Mouse (Mus musculus) MEL (cell line): Measurements from ENCODE around the gene Ripply3. TPM values are rescaled to one million over a fixed set of nuclear protein-coding genes. Genes with fewer than 3 reads are reported as not detected.
"Not testable (repeated sequence)": the region's sequence is repeated elsewhere in the genome, so short reads cannot be mapped to it uniquely, and the experiment has no call there.

Source experiments
- DNase-seq: peaks from one replicate; pipeline ENCODE4 v3.0.0; 2011; ENCODE audit warnings: low read depth, low spot score
- H3K27ac ChIP-seq: 2 replicates; pipeline ENCODE4 v1.5.1; 2012; ENCODE audit warnings: low read depth, mild to moderate bottlenecking, control low read depth, low read length, moderate library complexity; ENCODE audit not compliant: control insufficient read depth
- H3K27me3 ChIP-seq, 2 experiments: fragments of 150-350 bp in 1 of 2; sonication (generic) in 1 of 2; 2 replicates each; pipeline ENCODE4 v1.6.1; 2012; ENCODE audit warnings: low read length in 2 of 2, mild to moderate bottlenecking in 2 of 2, improper control_type of control experiment in 1 of 2, moderate library complexity in 1 of 2; ENCODE audit not compliant: insufficient read depth in 2 of 2, control insufficient read depth in 1 of 2
- H3K36me3 ChIP-seq, 2 experiments: 2 replicates each; pipeline ENCODE4 v1.6.1; 2012 to 2014; ENCODE audit warnings: low read length in 2 of 2, improper control_type of control experiment in 1 of 2, inconsistent platforms in 1 of 2, mild to moderate bottlenecking in 1 of 2; ENCODE audit not compliant: insufficient read depth in 2 of 2, control insufficient read depth in 1 of 2
- H3K4me1 ChIP-seq, 2 experiments: fragments of 150-350 bp in 1 of 2; sonication (generic) in 1 of 2; 2 replicates each; pipeline ENCODE4 v1.6.1; 2012; ENCODE audit warnings: low read length in 2 of 2, improper control_type of control experiment in 1 of 2, mild to moderate bottlenecking in 1 of 2; ENCODE audit not compliant: insufficient read depth in 2 of 2, control insufficient read depth in 1 of 2
- H3K4me3 ChIP-seq, 2 experiments: fragments of 150-350 bp in 1 of 2; sonication (generic) in 1 of 2; 2 replicates each; pipeline ENCODE4 v1.5.1; 2012; ENCODE audit warnings: low read depth in 2 of 2, low read length in 2 of 2, mild to moderate bottlenecking in 2 of 2, moderate library complexity in 2 of 2, control low read depth in 1 of 2, improper control_type of control experiment in 1 of 2; ENCODE audit not compliant: control insufficient read depth in 1 of 2, insufficient read depth in 1 of 2
- H3K79me2 ChIP-seq: 2 replicates; pipeline ENCODE4 v1.6.1; 2012; ENCODE audit warnings: mild to moderate bottlenecking, low read length, moderate library complexity; ENCODE audit not compliant: control insufficient read depth, poor library complexity, insufficient read depth
- H3K9ac ChIP-seq: 2 replicates; pipeline ENCODE4 v1.6.1; 2012; ENCODE audit warnings: low read depth, mild to moderate bottlenecking, control low read depth, low read length, moderate library complexity; ENCODE audit not compliant: control insufficient read depth, poor library complexity, severe bottlenecking
- H3K9me3 ChIP-seq: fragments of 150-350 bp; sonication (generic); replicated peaks from 2 replicates; pipeline ENCODE4 v1.6.1; 2012; ENCODE audit warnings: mild to moderate bottlenecking, low read length, improper control_type of control experiment, moderate library complexity; ENCODE audit not compliant: insufficient read depth
- CHD1 ChIP-seq: IDR thresholded peaks from 2 replicates; pipeline ENCODE4 v1.6.1; 2012; ENCODE audit warnings: low read depth, mild to moderate bottlenecking, inconsistent platforms, low read length, improper control_type of control experiment
- CTCF ChIP-seq, 3 experiments: IDR thresholded peaks in 2 of 3; conservative IDR thresholded peaks in 1 of 3; 2 replicates each; pipeline ENCODE4 v1.5.1; 2011 to 2012; ENCODE audit warnings: low read length in 3 of 3, low read depth in 2 of 3, mild to moderate bottlenecking in 2 of 3, improper control_type of control experiment in 1 of 3, inconsistent platforms in 1 of 3, mixed read lengths in 1 of 3, moderate library complexity in 1 of 3; ENCODE audit not compliant: control insufficient read depth in 1 of 3, insufficient read depth in 1 of 3, poor library complexity in 1 of 3, severe bottlenecking in 1 of 3
- EP300 ChIP-seq, 2 experiments: IDR thresholded peaks; 2 replicates each; pipeline ENCODE4 v1.6.1; 2011; ENCODE audit warnings: improper control_type of control experiment in 2 of 2, low read length in 2 of 2, low read depth in 1 of 2, mild to moderate bottlenecking in 1 of 2
- ETS1 ChIP-seq: IDR thresholded peaks from 2 replicates; pipeline ENCODE4 v1.6.1; 2012; ENCODE audit warnings: low read depth, mild to moderate bottlenecking, inconsistent platforms, low read length, improper control_type of control experiment, moderate library complexity
- GATA1 ChIP-seq: IDR thresholded peaks from 2 replicates; pipeline ENCODE4 v1.6.1; 2011; ENCODE audit warnings: low read depth, low read length, improper control_type of control experiment
- HCFC1 ChIP-seq: IDR thresholded peaks from 2 replicates; pipeline ENCODE4 v1.6.1; 2012; ENCODE audit warnings: low read depth, mild to moderate bottlenecking, inconsistent platforms, low read length, improper control_type of control experiment, moderate library complexity
- MXI1 ChIP-seq: IDR thresholded peaks from 2 replicates; pipeline ENCODE4 v1.6.1; 2011; ENCODE audit warnings: mild to moderate bottlenecking, low read depth, low read length, improper control_type of control experiment
- MYC ChIP-seq: IDR thresholded peaks from 2 replicates; pipeline ENCODE4 v1.6.1; 2011; ENCODE audit warnings: low read depth, mild to moderate bottlenecking, low read length, improper control_type of control experiment, moderate library complexity
- NRF1 ChIP-seq: IDR thresholded peaks from 2 replicates; pipeline ENCODE4 v1.6.1; 2014; ENCODE audit warnings: low read depth, mild to moderate bottlenecking, inconsistent platforms, low read length, improper control_type of control experiment, moderate library complexity; ENCODE audit not compliant: poor library complexity, insufficient read depth, severe bottlenecking
- SIN3A ChIP-seq: IDR thresholded peaks from 2 replicates; pipeline ENCODE4 v1.6.1; 2012; ENCODE audit warnings: low read length, improper control_type of control experiment, inconsistent platforms
- SMC3 ChIP-seq: IDR thresholded peaks from 2 replicates; pipeline ENCODE4 v1.6.1; 2011; ENCODE audit warnings: low read depth, low read length, improper control_type of control experiment
- TAL1 ChIP-seq: IDR thresholded peaks from 2 replicates; pipeline ENCODE4 v1.6.1; 2012; ENCODE audit warnings: mild to moderate bottlenecking, inconsistent platforms, low read length, moderate library complexity, mixed read lengths
- USF2 ChIP-seq, 2 experiments: IDR thresholded peaks; 2 replicates each; pipeline ENCODE4 v1.6.1; 2011 to 2012; ENCODE audit warnings: improper control_type of control experiment in 2 of 2, low read length in 2 of 2, borderline replicate concordance in 1 of 2, inconsistent platforms in 1 of 2, low read depth in 1 of 2, mild to moderate bottlenecking in 1 of 2; ENCODE audit not compliant: insufficient read depth in 1 of 2
- polyA plus RNA-seq, 2 experiments: library from polyadenylated mRNA; stranded (reverse) in 1 of 2; unstranded in 1 of 2; fragments of >175 nt in 1 of 2; fragments of >200 nt in 1 of 2; gene quantifications; 2 replicates each; pipeline versions ENCODE4 v1.2.1 to v1.2.4; 2012; ENCODE audit warnings: low replicate concordance in 2 of 2, low read depth in 1 of 2; ENCODE audit not compliant: insufficient read length in 2 of 2, insufficient read depth in 1 of 2, missing spikeins in 1 of 2
- total RNA-seq: library from RNA; depleted of rRNA; stranded (reverse); fragments of 300-350 nt; gene quantifications from 2 replicates; pipeline ENCODE4 v1.2.3, GENCODE M21; 2012

Gene Ripply3
- total and polyA plus RNA-seq, 3 experiments = 0.18 to 0.35 TPM; not detected in 1

- DNase-seq = no peak
- Histone ChIP-seq H3K36me3 (peaks cover 0 to 7% of the 10 kb centered on the region in 2 experiments; a peak in 2 of 4 replicates), H3K9ac (no peak overlapping the region), H3K79me2 (no peaks in the 10 kb centered on the region), H3K4me3 (no peak overlapping the region), H3K27ac (no peak overlapping the region), H3K4me1 (peaks cover 8 to 26% of the 10 kb centered on the region in 2 experiments), H3K27me3 (no peaks in the 10 kb centered on the region), H3K9me3 (no peaks in the 10 kb centered on the region)
- no peak for TF ChIP-seq MYC
- TF ChIP-seq USF2 (IDR thresholded peaks at IDR 0.05; ENCODE audit: borderline replicate concordance in 1 of 2, insufficient read depth in 1 of 2, low read depth in 1 of 2, low read length in 2 of 2) = no peak
- no peak for TF ChIP-seq CHD1
- TF ChIP-seq EP300 (IDR thresholded peaks at IDR 0.05; ENCODE audit: low read depth in 1 of 2, low read length in 2 of 2) = no peak
- no peak for TF ChIP-seq TAL1
- TF ChIP-seq GATA1 = no peak
- no peak for TF ChIP-seq ETS1
Measured at GRCm38 (mm10) chr16:94335656-94336055, 7.4 kb downstream of the Ripply3 start.

GRCm38 (mm10) chr16:94339164-94340160, 11.2 kb downstream of the Ripply3 start:
- peak overlapping the region; percentile 55; the same call in 1 of the 2 replicates for H3K27ac ChIP-seq
- not testable (repeated sequence) for H3K36me3 ChIP-seq, H3K79me2 ChIP-seq
- peak overlapping the region; percentile 57 for H3K9ac ChIP-seq
- TF ChIP-seq MXI1 (peak; percentile 66), SIN3A (peak; percentile 77), HCFC1 (peak; percentile 66), SMC3 (peak; percentile 31), NRF1 (peak; percentile 31; the same call in 1 of the 2 replicates), ETS1 (peak; percentile 86), CTCF (IDR thresholded peaks at IDR 0.05 in 2 of 3, conservative IDR thresholded peaks at IDR 0.05 in 1 of 3; ENCODE audit: control insufficient read depth in 1 of 3, insufficient read depth in 1 of 3, low read depth in 2 of 3, low read length in 3 of 3, poor library complexity in 1 of 3, severe bottlenecking in 1 of 3) (peak in 2 of 3 experiments; percentile 22 to 33; a peak in 4 of 6 replicates), MYC (0 out of 2 replicates have a peak, but pooled peaks have one; percentile 24)
- TF ChIP-seq, all 39 proteins: peak for 8; not testable (repeated sequence) for 31
- Histone ChIP-seq H3K4me3 (peak overlapping the region; percentile 70 to 76), H3K4me1 (peaks cover 0 to 18% of the 10 kb centered on the region in 2 experiments; a peak in 2 of 4 replicates)
- not testable (repeated sequence) for H3K9me3 ChIP-seq, H3K27me3 ChIP-seq
- peak; percentile 84 for DNase-seq
